Mouse (Mus musculus) stomach, embryonic 14.5 days (tissue): ENCODE measurements around the gene Cers1. TPM values are rescaled to one million over a fixed set of nuclear protein-coding genes. Genes with fewer than 3 reads are reported as not detected.

Source experiments
- ATAC-seq: fragments of 200-750 bp; cut with Nextera tagmentation; 2 replicates; pipeline ENCODE4 v1.8.0; 2017; ENCODE audit warnings: low read depth, moderate TSS enrichment; ENCODE audit not compliant: insufficient number of reproducible peaks, insufficient read depth, low FRiP score
- H3K27ac ChIP-seq: fragments of 300-500 bp; sonication (generic); 2 replicates; pipeline ENCODE4 v1.5.1; 2014; ENCODE audit warnings: mild to moderate bottlenecking, low read length, moderate library complexity, mixed read lengths
- H3K27me3 ChIP-seq: fragments of 300-500 bp; sonication (generic); 2 replicates; pipeline ENCODE4 v1.6.1; 2014; ENCODE audit warnings: low read length, control low read depth, mixed read lengths; ENCODE audit not compliant: control insufficient read depth, insufficient read depth
- H3K36me3 ChIP-seq: fragments of 300-500 bp; sonication (generic); 2 replicates; pipeline ENCODE4 v1.6.1; 2014; ENCODE audit warnings: mild to moderate bottlenecking, control low read depth, low read length, moderate library complexity, mixed read lengths; ENCODE audit not compliant: control insufficient read depth, insufficient read depth
- H3K4me1 ChIP-seq: fragments of 300-500 bp; sonication (generic); 2 replicates; pipeline ENCODE4 v1.6.1; 2014; ENCODE audit warnings: low read length, control low read depth, mixed read lengths; ENCODE audit not compliant: control insufficient read depth, insufficient read depth
- H3K4me2 ChIP-seq: fragments of 300-500 bp; sonication (generic); replicated peaks from 2 replicates; pipeline ENCODE4 v1.6.1; 2014; ENCODE audit warnings: low read depth, low read length, control low read depth
- H3K4me3 ChIP-seq: fragments of 300-500 bp; sonication (generic); 2 replicates; pipeline ENCODE4 v1.5.1; 2014; ENCODE audit warnings: low read depth, low read length, control low read depth
- H3K9ac ChIP-seq: fragments of 300-500 bp; sonication (generic); replicated peaks from 2 replicates; pipeline ENCODE4 v1.6.1; 2014; ENCODE audit warnings: low read depth, mild to moderate bottlenecking, control low read depth, low read length, moderate library complexity, mixed read lengths
- H3K9me3 ChIP-seq: fragments of 300-500 bp; sonication (generic); 2 replicates; pipeline ENCODE4 v1.6.1; 2016; ENCODE audit warnings: low read depth, low read length, control low read depth; ENCODE audit not compliant: control insufficient read depth
- WGBS: fragments of 180-500 bp; shearing (Covaris S2); extraction: QIAGEN DNeasy Blood & Tissue Kit; methylation state at CpG from one replicate; pipeline ENCODE4 v1.1.7; 2014; 5-methylcytosine and 5-hydroxymethylcytosine counted together
- polyA plus RNA-seq: library from polyadenylated mRNA; unstranded; fragments of >200 nt; fragmentation: Nextera tagmentation; extraction: Ambion mirVana; gene quantifications from 2 replicates; pipeline ENCODE4 v1.2.1, GENCODE M21; 2014

Gene Cers1
- polyA plus RNA-seq, 1 experiment from 2014 or later = 5.7 TPM

DNA sequence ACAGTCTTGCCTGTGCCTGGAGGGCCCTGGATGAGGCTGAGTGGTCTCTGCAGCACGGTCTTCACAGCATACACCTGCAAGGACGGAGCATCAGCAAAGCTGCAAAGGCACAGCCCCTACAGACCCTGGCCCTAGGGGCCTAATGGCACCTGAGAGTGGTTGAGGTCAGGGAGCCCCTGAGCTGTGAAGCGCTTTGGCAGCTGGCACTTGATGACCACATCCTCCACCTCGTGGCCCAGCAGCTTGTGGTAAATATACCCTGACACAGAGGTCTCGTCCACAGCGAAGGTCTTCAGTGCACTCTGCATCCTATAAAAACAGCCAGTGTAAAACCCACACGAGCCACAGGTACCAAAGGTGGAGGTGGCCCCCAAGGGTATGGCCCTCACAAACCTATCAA is 23.4 kb downstream of the Cers1 start:
- Histone ChIP-seq H3K9ac (no peak overlapping the region), H3K27ac (no peak overlapping the region), H3K4me2 (no peak overlapping the region), H3K36me3 (peaks cover 91% of the 10 kb centered on the region), H3K4me1 (no peaks in the 10 kb centered on the region), H3K9me3 (no peaks in the 10 kb centered on the region), H3K4me3 (no peak overlapping the region), H3K27me3 (no peaks in the 10 kb centered on the region)
- no peak for ATAC-seq
- WGBS = 90% methylated on average over 7 of the region's 7 CpGs

DNA sequence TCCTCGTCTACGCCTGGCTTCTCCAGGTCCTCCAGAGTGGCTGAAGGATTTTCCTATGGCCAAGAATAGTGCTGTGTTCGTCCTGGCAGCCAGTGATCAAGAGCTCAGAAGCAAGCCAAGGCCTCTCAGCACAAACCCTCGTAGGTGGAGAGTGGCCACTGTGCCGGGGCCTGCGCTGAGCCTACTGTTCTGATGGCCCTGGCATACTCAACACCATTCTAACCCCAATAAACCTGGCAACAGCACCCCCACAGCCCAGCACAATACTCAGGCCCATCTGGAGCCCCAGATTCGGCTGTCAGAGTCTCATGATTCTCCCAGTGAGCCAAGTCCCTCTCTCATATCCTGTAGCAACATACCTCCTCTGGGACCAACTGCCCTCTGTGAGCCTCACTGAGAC is 25.1 kb downstream of the Cers1 start:
- H3K27me3 ChIP-seq = no peaks in the 10 kb centered on the region
- no peaks in the 10 kb centered on the region for H3K4me1 ChIP-seq
- 90% methylated on average over 7 of the region's 7 CpGs for WGBS
- no peak overlapping the region for H3K4me2 ChIP-seq
- no peak overlapping the region for H3K9ac ChIP-seq
- no peak overlapping the region for H3K4me3 ChIP-seq
- H3K9me3 ChIP-seq = no peaks in the 10 kb centered on the region
- ATAC-seq = no peak
- H3K27ac ChIP-seq = no peak overlapping the region
- peaks cover 74% of the 10 kb centered on the region for H3K36me3 ChIP-seq

DNA sequence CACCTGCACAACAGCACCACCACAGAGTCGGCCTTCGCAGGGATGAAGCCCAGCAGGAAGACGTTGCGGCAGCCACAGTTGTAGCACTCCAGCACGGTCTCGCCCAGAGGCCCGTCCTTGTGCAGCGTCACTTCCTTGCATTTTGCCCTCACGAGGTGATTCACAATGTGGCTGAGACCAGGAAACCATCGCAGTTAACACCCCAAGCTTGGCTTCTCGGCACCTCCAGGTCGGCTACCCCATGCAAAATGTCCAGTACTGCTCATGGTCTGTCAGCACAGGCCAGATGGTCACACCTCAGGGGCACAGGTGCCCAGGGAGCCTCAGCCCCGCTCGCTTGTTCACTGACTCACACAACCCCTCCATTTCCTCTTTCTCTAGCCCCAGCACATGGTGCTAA is 26.4 kb downstream of the Cers1 start:
- 92% methylated on average over 14 of the region's 14 CpGs for WGBS
- no peak for ATAC-seq
- peaks cover 65% of the 10 kb centered on the region for H3K36me3 ChIP-seq
- H3K27me3 ChIP-seq = no peaks in the 10 kb centered on the region
- no peak overlapping the region for H3K4me3 ChIP-seq
- no peaks in the 10 kb centered on the region for H3K4me1 ChIP-seq
- no peaks in the 10 kb centered on the region for H3K9me3 ChIP-seq
- no peak overlapping the region for H3K9ac ChIP-seq
- H3K27ac ChIP-seq = no peak overlapping the region
- no peak overlapping the region for H3K4me2 ChIP-seq

DNA sequence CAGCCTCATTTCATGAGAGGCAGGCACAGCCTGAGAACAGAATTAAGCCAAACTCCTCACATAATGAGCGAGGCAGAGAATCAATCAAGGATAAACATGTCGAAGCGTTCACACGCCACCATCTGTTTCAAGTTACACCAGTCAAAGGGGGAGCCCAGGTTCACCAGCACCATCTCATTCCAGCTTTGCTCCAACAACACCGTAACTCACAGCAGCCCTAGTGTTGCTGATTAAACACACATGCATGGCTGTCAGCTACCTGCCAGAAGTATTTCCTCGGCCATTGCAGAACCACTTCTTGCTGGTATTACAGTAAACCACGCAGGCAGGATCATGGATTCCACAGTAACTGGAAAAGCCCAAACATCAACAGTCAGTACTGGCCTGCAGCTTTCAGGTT is 27.5 kb downstream of the Cers1 start:
- H3K36me3 ChIP-seq = peaks cover 54% of the 10 kb centered on the region
- no peak overlapping the region for H3K4me3 ChIP-seq
- no peak overlapping the region for H3K9ac ChIP-seq
- H3K4me1 ChIP-seq = no peaks in the 10 kb centered on the region
- no peaks in the 10 kb centered on the region for H3K27me3 ChIP-seq
- no peak overlapping the region for H3K4me2 ChIP-seq
- no peak for ATAC-seq
- no peak overlapping the region for H3K27ac ChIP-seq
- 59% methylated on average over 7 of the region's 7 CpGs for WGBS
- H3K9me3 ChIP-seq = no peaks in the 10 kb centered on the region

DNA sequence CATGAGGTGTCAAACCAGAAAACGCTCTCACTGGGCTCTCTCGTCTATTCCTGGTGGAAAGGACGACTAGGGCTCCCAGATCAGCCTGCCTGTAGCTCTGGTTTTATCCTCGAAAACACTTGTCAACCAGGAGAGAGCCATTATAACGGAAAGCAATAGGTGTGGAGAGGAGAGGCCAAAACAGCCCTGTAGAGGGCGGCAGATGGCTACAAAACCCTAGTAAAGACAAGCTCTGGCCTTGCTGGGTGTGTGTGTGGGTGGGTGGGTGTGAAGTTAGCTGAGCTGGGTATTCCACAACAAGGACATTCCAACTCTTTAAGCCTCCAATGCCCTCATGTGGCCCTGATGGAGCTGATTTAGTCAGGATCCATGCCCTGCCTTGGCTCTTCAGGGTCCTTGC is 28.1 kb downstream of the Cers1 start:
- Histone ChIP-seq H3K4me2 (no peak overlapping the region), H3K9me3 (no peaks in the 10 kb centered on the region), H3K27me3 (no peaks in the 10 kb centered on the region), H3K4me3 (no peak overlapping the region), H3K36me3 (peaks cover 48% of the 10 kb centered on the region), H3K4me1 (no peaks in the 10 kb centered on the region), H3K9ac (no peak overlapping the region), H3K27ac (no peak overlapping the region)
- no peak for ATAC-seq
- 53% methylated on average over 6 of the region's 6 CpGs for WGBS

DNA sequence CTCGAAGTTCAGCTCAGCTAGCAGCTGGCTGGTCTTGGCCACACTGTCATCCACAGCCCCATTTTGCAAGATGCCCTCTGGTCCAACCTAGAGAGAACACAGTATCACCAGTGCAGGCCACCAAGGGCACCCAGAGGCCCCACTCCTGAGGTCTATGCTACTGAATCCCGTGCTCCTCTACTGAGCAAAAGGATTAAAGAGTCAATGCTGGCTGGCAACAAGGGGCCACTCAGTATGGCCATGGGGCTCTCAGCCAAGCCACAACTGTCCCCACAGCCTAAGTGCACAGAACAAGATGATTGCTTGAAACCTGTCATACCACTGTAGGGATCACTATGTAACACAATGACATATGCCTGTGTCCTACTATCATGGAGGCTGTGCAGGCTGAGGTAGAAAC is 28.7 kb downstream of the Cers1 start:
- ATAC-seq = no peak
- Histone ChIP-seq H3K4me1 (no peaks in the 10 kb centered on the region), H3K27me3 (no peaks in the 10 kb centered on the region), H3K9me3 (no peaks in the 10 kb centered on the region), H3K27ac (no peak overlapping the region), H3K4me2 (no peak overlapping the region), H3K4me3 (no peak overlapping the region), H3K9ac (no peak overlapping the region), H3K36me3 (peaks cover 42% of the 10 kb centered on the region)
- WGBS = 87% methylated on average over 2 of the region's 2 CpGs

DNA sequence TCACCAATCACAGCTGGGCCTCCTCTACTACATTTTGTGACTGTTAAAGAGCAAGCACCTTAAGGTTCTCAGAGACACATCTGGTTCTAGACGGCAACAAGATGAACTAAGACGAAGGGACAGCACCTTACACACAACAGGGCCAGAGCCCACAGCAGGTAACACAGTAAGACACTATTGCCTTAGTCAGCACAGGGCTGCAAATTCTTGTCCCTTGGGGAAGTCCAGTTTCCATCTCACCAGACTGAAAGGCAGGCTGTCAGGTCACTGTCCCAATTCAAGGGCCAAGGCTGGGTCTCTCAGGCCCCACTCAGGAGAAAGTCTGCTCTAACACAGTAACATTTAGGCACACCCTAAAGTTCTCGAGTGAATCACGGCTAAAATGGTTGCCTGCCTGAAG is 31.9 kb downstream of the Cers1 start:
- WGBS = 82% methylated on average over 4 of the region's 4 CpGs
- no peak overlapping the region for H3K4me3 ChIP-seq
- H3K4me1 ChIP-seq = peaks cover 21% of the 10 kb centered on the region
- no peaks in the 10 kb centered on the region for H3K27me3 ChIP-seq
- no peak overlapping the region for H3K9ac ChIP-seq
- no peaks in the 10 kb centered on the region for H3K9me3 ChIP-seq
- no peak overlapping the region for H3K27ac ChIP-seq
- peaks cover 19% of the 10 kb centered on the region for H3K36me3 ChIP-seq
- no peak for ATAC-seq
- H3K4me2 ChIP-seq = no peak overlapping the region

DNA sequence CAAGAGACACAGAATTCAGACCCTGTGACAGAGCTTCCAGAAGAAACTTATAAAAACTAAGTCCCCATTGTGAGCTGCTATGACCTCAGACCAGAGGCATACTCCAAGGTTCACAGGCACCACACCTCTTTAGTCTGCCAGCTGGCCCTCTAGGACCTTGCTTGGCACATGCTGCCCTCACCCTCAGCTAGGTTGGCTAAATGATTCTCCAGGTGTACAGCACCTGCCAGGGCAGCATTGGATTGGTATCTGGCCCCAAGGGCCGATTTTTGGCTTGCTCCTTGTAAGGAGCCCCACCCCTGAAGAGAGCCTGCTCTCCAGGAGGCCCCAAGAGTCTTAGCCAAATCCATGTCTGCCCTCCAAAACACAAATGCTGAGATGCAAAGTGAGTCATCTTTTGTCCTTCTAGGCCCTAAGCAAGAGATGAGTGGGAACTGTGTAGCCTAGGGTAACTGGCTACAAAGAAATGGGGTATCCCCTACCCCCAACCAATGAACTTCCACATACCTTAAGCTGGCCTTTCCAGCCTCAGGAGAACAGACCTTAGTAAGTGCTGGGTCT is 32.4 kb downstream of the Cers1 start:
- 77% methylated on average over 1 of the region's 1 CpGs for WGBS

More for the DNA sequence above, 32.4 kb downstream of the Cers1 start:
- Histone ChIP-seq H3K4me3 (no peak overlapping the region), H3K27ac (no peak overlapping the region), H3K9ac (no peak overlapping the region), H3K4me1 (peaks cover 21% of the 10 kb centered on the region), H3K27me3 (no peaks in the 10 kb centered on the region), H3K4me2 (no peak overlapping the region), H3K9me3 (no peaks in the 10 kb centered on the region), H3K36me3 (peaks cover 16% of the 10 kb centered on the region)
- no peak for ATAC-seq
